Mouse (Mus musculus) bone marrow, adult 2 months (tissue): ENCODE measurements around the gene Slc35f3. TPM values are rescaled to one million over a fixed set of nuclear protein-coding genes. Genes with fewer than 3 reads are reported as not detected.

Experiments used
- H3K27ac ChIP-seq: fragments of 200-500 bp; 2 replicates; pipeline ENCODE4 v1.5.1; 2012; ENCODE audit warnings: low read depth, mild to moderate bottlenecking, control low read depth, inconsistent platforms, low read length; ENCODE audit not compliant: control insufficient read depth, poor library complexity, insufficient read depth
- H3K4me1 ChIP-seq: fragments of 200-500 bp; 2 replicates; pipeline ENCODE4 v1.6.1; 2011; ENCODE audit warnings: low read length; ENCODE audit not compliant: control insufficient read depth, insufficient read depth
- H3K4me3 ChIP-seq: fragments of 200-500 bp; replicated peaks from 2 replicates; pipeline ENCODE3; 2011; ENCODE audit warnings: mild to moderate bottlenecking, low read depth, low read length, control low read depth; ENCODE audit not compliant: control insufficient read depth
- CTCF ChIP-seq: fragments of 200-500 bp; IDR thresholded peaks from 2 replicates; pipeline ENCODE4 v1.5.1; 2011; ENCODE audit warnings: low read length, control low read depth; ENCODE audit not compliant: control insufficient read depth, insufficient read depth
- POLR2A ChIP-seq: fragments of 200-500 bp; IDR thresholded peaks from 2 replicates; pipeline ENCODE4 v1.6.1; 2011; ENCODE audit warnings: low read depth, mild to moderate bottlenecking, control low read depth, low read length, borderline replicate concordance; ENCODE audit not compliant: control insufficient read depth
- WGBS: fragments of 180-500 bp; shearing (Covaris S2); methylation state at CpG from one replicate; pipeline ENCODE4 v1.1.7; 2018; 5-methylcytosine and 5-hydroxymethylcytosine counted together
- polyA plus RNA-seq: library from polyadenylated mRNA; stranded (reverse); fragments of >200 nt; gene quantifications from 2 replicates; pipeline ENCODE4 v1.2.4, GENCODE M21; 2011; ENCODE audit warnings: low replicate concordance; ENCODE audit not compliant: missing spikeins, insufficient read depth, insufficient read length

The Slc35f3 gene
- polyA plus RNA-seq, result not detected in 2 replicates

GRCm38 (mm10) chr8:126298296-126299093 is at the start of gene Slc35f3:
Gene Slc35f3 (plus strand): TSS chr8:126298558.
- Histone ChIP-seq H3K27ac (no peak within 1 kb of the TSS), H3K4me1 (no peaks in the 10 kb centered on the region), H3K4me3 (no peak within 1 kb of the TSS)
- 3% methylated on average over 71 of the region's 72 CpGs for WGBS
- TF ChIP-seq POLR2A (no peak), CTCF (no peak)

GRCm38 (mm10) chr8:126250486-126250885 is 47.9 kb upstream of the Slc35f3 start:
- no peak overlapping the region for H3K4me3 ChIP-seq
- TF ChIP-seq POLR2A, result no peak
- no peak for TF ChIP-seq CTCF
- 65% methylated on average over 4 of the region's 4 CpGs for WGBS
- H3K27ac ChIP-seq, result no peak overlapping the region
- H3K4me1 ChIP-seq, result no peaks in the 10 kb centered on the region

GRCm38 (mm10) chr8:126256585-126257391 is 41.6 kb upstream of the Slc35f3 start:
- no peak overlapping the region for H3K27ac ChIP-seq
- TF ChIP-seq CTCF, result no peak
- no peak for TF ChIP-seq POLR2A
- WGBS, result 51% methylated on average over 9 of the region's 9 CpGs
- peaks cover 1% of the 10 kb centered on the region; the same call in 1 of the 2 replicates for H3K4me1 ChIP-seq
- no peak overlapping the region for H3K4me3 ChIP-seq

GRCm38 (mm10) chr8:126257392-126257681 is 41.0 kb upstream of the Slc35f3 start:
- Histone ChIP-seq H3K4me1 (peaks cover 1% of the 10 kb centered on the region; the same call in 1 of the 2 replicates), H3K4me3 (no peak overlapping the region), H3K27ac (no peak overlapping the region)
- TF ChIP-seq CTCF (no peak), POLR2A (no peak)
- 50% methylated on average over 8 of the region's 8 CpGs for WGBS

- Histone ChIP-seq H3K4me1 (peaks cover 1% of the 10 kb centered on the region; the same call in 1 of the 2 replicates), H3K27ac (no peak overlapping the region), H3K4me3 (no peak overlapping the region)
- WGBS, result 3% methylated on average over 15 of the region's 15 CpGs
- TF ChIP-seq POLR2A (no peak), CTCF (peak; percentile 56; the same call in 1 of the 2 replicates)
Observed at GRCm38 (mm10) chr8:126258175-126258781, 40.1 kb upstream of the Slc35f3 start.

- H3K27ac ChIP-seq, result no peak overlapping the region
- H3K4me1 ChIP-seq, result no peaks in the 10 kb centered on the region
- H3K4me3 ChIP-seq, result no peak overlapping the region
- TF ChIP-seq POLR2A (no peak), CTCF (no peak)
- 52% methylated on average over 1 of the region's 1 CpGs for WGBS
Observed at GRCm38 (mm10) chr8:126265186-126265585, 33.2 kb upstream of the Slc35f3 start.

- 15% methylated on average over 8 of the region's 8 CpGs for WGBS
- TF ChIP-seq POLR2A, result no peak
- TF ChIP-seq CTCF, result 0 out of 2 replicates have a peak, but pooled peaks have one; percentile 13
- H3K27ac ChIP-seq, result no peak overlapping the region
- no peaks in the 10 kb centered on the region for H3K4me1 ChIP-seq
- no peak overlapping the region for H3K4me3 ChIP-seq
Observed at GRCm38 (mm10) chr8:126267118-126267517, 31.2 kb upstream of the Slc35f3 start.

GRCm38 (mm10) chr8:126269733-126270132 is 28.6 kb upstream of the Slc35f3 start:
- TF ChIP-seq POLR2A (no peak), CTCF (no peak)
- Histone ChIP-seq H3K4me3 (no peak overlapping the region), H3K27ac (no peak overlapping the region), H3K4me1 (no peaks in the 10 kb centered on the region)
- WGBS, result 34% methylated on average over 6 of the region's 6 CpGs
